Mouse (Mus musculus): ENCODE measurements around the gene C530008M17Rik.

GRCm38 (mm10) chr5:76615276-76615675 is 41.0 kb upstream of the C530008M17Rik start:
- TF ChIP-seq POLR2A (IDR thresholded peaks at IDR 0.05; ENCODE audit: low read depth, low read length) = no peak
- no peak for TF ChIP-seq CTCF (conservative IDR thresholded peaks at IDR 0.05; ENCODE audit: insufficient read depth, insufficient read length, low read depth, low read length)
